Mouse (Mus musculus): ENCODE data around the gene D5Ertd579e.

Gene D5Ertd579e

GRCm38 (mm10) chr5:36695461-36696231 lies at the start of gene D5Ertd579e:
Gene D5Ertd579e (minus strand): TSS chr5:36696024.
- in situ Hi-C loops (cut with MboI; ENCODE audit: low sequenced_read_pairs): no loop called here

GRCm38 (mm10) chr5:36742126-36742848 lies 46.5 kb upstream of the D5Ertd579e start:
- in situ Hi-C loops (cut with MboI; ENCODE audit: low sequenced_read_pairs): loop anchor here (5.0 to 10.0 kb wide), 2 partner anchors 140 to 267 kb away; no protein-coding TSS in a partner anchor

- in situ Hi-C loops (cut with MboI; ENCODE audit: low sequenced_read_pairs): loop anchor here (5.0 to 10.0 kb wide), 2 partner anchors 138 to 265 kb away; no protein-coding TSS in a partner anchor
These were observed 44.0 kb upstream of the D5Ertd579e start for GRCm38 (mm10) chr5:36739829-36740228.

GRCm38 (mm10) chr5:36738799-36739615 lies 43.2 kb upstream of the D5Ertd579e start:
- in situ Hi-C loops (cut with MboI; ENCODE audit: low sequenced_read_pairs): no loop called here

DNA sequence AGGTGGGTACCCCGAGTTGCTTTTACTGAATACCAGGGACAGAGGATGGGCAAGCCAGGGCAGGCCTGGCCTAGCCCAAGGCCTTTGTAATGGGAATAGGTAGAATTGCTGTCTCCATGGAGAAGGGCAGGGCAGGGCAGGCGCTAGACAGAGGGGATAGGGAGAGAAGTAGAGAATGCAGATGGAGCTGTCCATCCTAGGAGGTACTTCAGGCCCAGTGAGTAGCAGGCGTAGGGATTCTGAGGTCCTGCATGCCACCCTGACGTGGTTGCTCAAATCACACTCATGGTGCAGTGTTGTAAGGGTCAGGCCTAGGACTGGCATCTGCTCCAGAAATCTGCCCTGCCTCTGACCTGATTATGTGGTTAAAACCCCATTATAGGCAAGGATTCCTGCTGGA lies 41.9 kb upstream of the D5Ertd579e start:
- in situ Hi-C loops (cut with MboI; ENCODE audit: low sequenced_read_pairs): no loop called here

DNA sequence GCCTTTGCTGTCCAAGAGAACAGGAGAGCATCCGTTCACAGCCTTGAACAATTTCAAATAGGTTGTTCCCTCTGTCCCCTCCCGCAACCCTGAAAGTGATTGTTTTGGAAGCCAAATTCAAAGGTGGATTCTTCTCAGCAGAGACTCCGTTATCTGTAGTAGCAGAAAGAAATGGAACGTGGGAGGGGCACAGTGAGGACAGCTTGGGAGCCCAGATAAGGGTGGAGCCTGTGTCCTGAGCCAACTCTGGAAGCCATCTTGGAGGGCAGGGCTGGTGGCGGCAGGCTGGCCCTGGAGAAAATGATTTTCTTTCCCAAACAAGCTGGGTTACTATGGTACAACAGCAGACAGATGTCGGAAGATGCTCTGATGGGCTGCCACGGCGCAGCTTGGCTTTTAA lies 40.2 kb upstream of the D5Ertd579e start:
- in situ Hi-C loops (cut with MboI; ENCODE audit: low sequenced_read_pairs): no loop called here

DNA sequence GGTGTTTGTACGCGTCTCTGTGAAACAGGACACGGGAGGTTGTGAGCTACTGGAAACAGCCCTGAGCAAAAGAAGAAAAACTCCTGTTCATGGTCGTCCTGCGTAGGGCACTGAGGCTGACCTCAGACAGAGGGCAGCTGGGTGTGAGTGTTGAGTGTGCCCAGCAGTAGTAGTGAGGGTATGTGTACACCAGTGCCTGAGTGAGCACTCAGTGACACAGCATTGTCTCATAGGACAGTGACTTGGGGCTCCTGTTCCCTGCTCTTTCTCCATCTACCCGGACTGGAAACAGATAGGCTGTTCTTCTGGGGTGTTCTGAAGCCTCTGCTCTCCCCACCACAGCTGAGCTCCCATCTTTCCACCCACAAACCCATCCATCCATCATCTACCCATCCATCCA lies 39.3 kb upstream of the D5Ertd579e start:
- in situ Hi-C loops (cut with MboI; ENCODE audit: low sequenced_read_pairs): no loop called here

- in situ Hi-C loops (cut with MboI; ENCODE audit: low sequenced_read_pairs): no loop called here
These were observed 37.6 kb upstream of the D5Ertd579e start for GRCm38 (mm10) chr5:36733405-36733804.

- in situ Hi-C loops (cut with MboI; ENCODE audit: low sequenced_read_pairs): no loop called here
These were observed 36.3 kb upstream of the D5Ertd579e start for GRCm38 (mm10) chr5:36731901-36732652.

- in situ Hi-C loops (cut with MboI; ENCODE audit: low sequenced_read_pairs): no loop called here
These were observed 34.9 kb upstream of the D5Ertd579e start for GRCm38 (mm10) chr5:36730689-36731088.

- in situ Hi-C loops (cut with MboI; ENCODE audit: low sequenced_read_pairs): no loop called here
These were observed 34.1 kb upstream of the D5Ertd579e start for GRCm38 (mm10) chr5:36729923-36730322.

- in situ Hi-C loops (cut with MboI; ENCODE audit: low sequenced_read_pairs): no loop called here
These were observed 33.3 kb upstream of the D5Ertd579e start for GRCm38 (mm10) chr5:36729086-36729473.

GRCm38 (mm10) chr5:36728403-36729085 lies 32.7 kb upstream of the D5Ertd579e start:
- in situ Hi-C loops (cut with MboI; ENCODE audit: low sequenced_read_pairs): no loop called here

GRCm38 (mm10) chr5:36727776-36728175 lies 32.0 kb upstream of the D5Ertd579e start:
- in situ Hi-C loops (cut with MboI; ENCODE audit: low sequenced_read_pairs): no loop called here

DNA sequence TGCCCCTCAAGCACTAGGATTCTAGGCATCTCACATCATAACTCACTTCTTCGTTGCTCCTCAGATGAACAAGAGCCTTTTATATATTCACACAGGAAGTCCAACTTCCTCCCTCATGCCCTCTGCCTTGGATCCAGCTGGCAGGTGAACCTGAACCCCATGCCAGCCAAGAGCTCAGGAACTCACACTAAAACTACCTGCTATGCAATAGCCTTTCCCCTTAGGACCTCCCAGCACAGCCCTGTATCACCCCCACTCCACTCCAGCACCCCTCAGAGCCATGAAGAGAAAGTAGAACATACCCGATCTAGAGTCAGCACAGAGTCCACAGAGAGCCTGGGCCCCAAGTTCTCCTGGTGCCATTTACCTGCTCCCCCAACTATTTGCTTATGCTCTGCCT lies 31.3 kb upstream of the D5Ertd579e start:
- in situ Hi-C loops (cut with MboI; ENCODE audit: low sequenced_read_pairs): no loop called here

DNA sequence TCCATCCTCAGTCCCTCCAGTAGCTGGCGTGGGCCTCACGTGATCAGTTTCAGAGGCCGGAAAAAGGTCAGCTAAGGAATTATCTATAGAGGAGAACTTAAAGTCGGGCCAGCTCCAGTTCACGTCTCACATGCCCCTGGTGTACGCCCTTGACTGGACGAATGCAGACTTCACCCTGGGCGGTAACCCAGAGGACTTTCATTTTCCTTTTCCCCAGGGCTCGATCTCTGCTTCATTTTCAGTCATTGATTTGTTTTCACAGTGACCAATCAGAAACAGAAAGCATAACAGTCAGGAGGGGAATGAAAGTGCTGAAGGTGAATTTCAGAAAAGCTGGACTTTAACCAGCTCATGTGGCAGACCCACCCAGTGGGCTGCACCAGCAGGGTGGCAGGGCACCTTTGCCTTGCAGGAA lies 30.6 kb upstream of the D5Ertd579e start:
- in situ Hi-C loops (cut with MboI; ENCODE audit: low sequenced_read_pairs): no loop called here

- in situ Hi-C loops (cut with MboI; ENCODE audit: low sequenced_read_pairs): no loop called here
These were observed 30.0 kb upstream of the D5Ertd579e start for GRCm38 (mm10) chr5:36725861-36726260.

DNA sequence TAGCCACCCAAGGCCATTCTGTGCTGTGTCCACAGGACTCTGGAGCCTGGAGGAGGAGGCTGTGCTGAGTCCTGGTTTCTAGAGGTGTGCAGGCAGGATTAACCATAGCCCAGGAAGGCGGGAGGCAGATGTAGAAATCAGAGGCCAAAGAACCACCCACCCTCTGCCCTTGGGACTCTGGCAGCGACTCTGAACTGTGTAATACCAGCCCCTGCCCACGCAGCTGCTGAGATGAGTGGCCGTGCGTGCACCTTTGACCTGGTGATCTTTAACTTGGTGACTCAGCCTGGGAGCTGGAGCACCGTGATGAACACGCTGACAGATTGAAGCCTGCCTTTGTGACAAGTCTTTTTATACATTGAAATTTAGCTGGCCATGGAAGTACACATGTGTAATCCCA lies 28.4 kb upstream of the D5Ertd579e start:
- in situ Hi-C loops (cut with MboI; ENCODE audit: low sequenced_read_pairs): no loop called here

DNA sequence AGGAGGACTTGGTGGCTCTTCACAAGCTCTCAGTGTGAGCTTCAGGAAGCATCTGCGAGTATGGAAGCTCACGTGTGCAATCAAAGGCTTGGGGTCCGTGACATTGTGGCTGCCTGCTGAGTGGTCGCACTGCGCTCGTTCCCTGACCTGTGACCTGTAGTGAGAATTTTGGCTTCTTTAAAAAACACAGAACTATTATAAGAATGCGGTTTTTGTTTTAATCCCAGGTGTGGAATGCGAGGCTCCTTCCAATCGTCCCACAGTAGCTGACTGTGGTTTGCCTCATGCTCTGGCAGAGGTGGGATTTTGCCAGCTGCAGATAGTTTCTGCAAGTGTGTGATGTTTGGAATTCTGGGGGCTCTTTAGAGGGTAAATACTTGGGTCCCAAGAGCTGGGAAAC lies 27.5 kb upstream of the D5Ertd579e start:
- in situ Hi-C loops (cut with MboI; ENCODE audit: low sequenced_read_pairs): no loop called here

- in situ Hi-C loops (cut with MboI; ENCODE audit: low sequenced_read_pairs): no loop called here
These were observed 26.6 kb upstream of the D5Ertd579e start for GRCm38 (mm10) chr5:36722415-36722856.
